8 mouse cellular contexts compared by ENCODE assay signal in the genomic region with DNA sequence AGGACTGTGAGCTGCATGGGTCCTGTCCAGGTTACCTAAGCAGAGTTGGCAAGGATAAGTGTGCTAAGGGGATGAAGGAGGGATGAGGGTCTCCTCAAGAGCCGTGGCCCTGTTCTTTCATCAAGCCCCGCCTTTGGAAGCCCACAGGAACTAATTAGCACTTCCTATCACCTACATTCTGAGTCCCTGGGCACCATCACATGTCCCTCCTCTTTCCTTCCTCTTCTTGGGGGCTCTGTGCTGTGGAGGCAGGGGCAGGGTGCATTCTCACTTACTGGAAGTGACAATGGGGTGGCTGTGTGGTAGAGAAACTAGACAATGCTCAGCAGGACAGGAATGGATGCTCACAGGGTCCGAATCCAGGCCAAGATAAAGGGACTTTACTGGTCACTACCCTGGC. TPM values are rescaled to one million over a fixed set of nuclear protein-coding genes. Genes with fewer than 3 reads are reported as not detected.
DNase-seq lines count a peak whose midpoint lies in the region; ATAC-seq and TF ChIP-seq lines count a peak whose summit lies in the region.

No protein-coding gene starts in this region.

- H3K27ac ChIP-seq in kidney, embryonic 15.5 days: peak overlapping the region; percentile 85
- H3K27ac ChIP-seq in bone marrow macrophage, adult 2 months (ENCODE audit: insufficient read depth, low read depth, low read length): peak overlapping the region; percentile 96

- peak overlapping the region; percentile 18; the same call in 1 of the 2 replicates for H3K4me2 ChIP-seq in kidney, embryonic 15.5 days

- no peaks in the 10 kb centered on the region for H3K36me3 ChIP-seq in kidney, embryonic 15.5 days

- H3K4me3 ChIP-seq in kidney, embryonic 15.5 days (replicated peaks): no peak overlapping the region
- H3K4me3 ChIP-seq in bone marrow macrophage, adult 2 months (ENCODE audit: insufficient read depth, low read length): peak overlapping the region; percentile 19; the same call in 1 of the 2 replicates

- no peaks in the 10 kb centered on the region for H3K9me3 ChIP-seq in kidney, embryonic 15.5 days (replicated peaks)

- H3K4me1 ChIP-seq in kidney, embryonic 15.5 days: peaks cover 63% of the 10 kb centered on the region
- H3K4me1 ChIP-seq in bone marrow macrophage, adult 2 months (ENCODE audit: control insufficient read depth, insufficient read depth, low read length): peaks cover 52% of the 10 kb centered on the region

- no peak overlapping the region for H3K9ac ChIP-seq in kidney, embryonic 15.5 days

- TF ChIP-seq CTCF in bone marrow macrophage, adult 2 months (IDR thresholded peaks at IDR 0.05; ENCODE audit: low read depth, low read length): no peak

- peak; percentile 2; the same call in 1 of the 2 replicates for TF ChIP-seq POLR2A in bone marrow macrophage, adult 2 months (IDR thresholded peaks at IDR 0.05; ENCODE audit: borderline replicate concordance, low read depth, low read length)

- no peak for ATAC-seq in kidney, embryonic 15.5 days (replicated peaks; ENCODE audit: low FRiP score)
- peak; percentile 66 to 73 for ATAC-seq in hematopoietic stem cell, adult 5-6 weeks (replicated peaks in 1 of 2; ENCODE audit: insufficient read depth in 1 of 2, low FRiP score in 2 of 2, low TSS enrichment in 1 of 2, low read depth in 1 of 2, poor library complexity in 2 of 2, severe bottlenecking in 2 of 2)
- peak; percentile 43 for ATAC-seq in megakaryocyte progenitor cell, adult 5-6 weeks (replicated peaks; ENCODE audit: poor library complexity)

- WGBS in kidney, embryonic 15.5 days: 27% methylated on average over 3 of the region's 3 CpGs

- H3K27me3 ChIP-seq in kidney, embryonic 15.5 days: no peaks in the 10 kb centered on the region

- DNase-seq in kidney, postnatal 10 days: no peak
- no peak for DNase-seq in layer of hippocampus, adult 9-11 months
- DNase-seq in right cerebral cortex, postnatal 10 days (ENCODE audit: low spot score in 2 of 2): no peak
- no peak for DNase-seq in frontal cortex, postnatal 14 days (ENCODE audit: low spot score in 2 of 2)

RNA-seq across cellular contexts. Expression of a gene that starts 3.4 kb away (rescaled TPM):
- 476 and 488 TPM in 2 replicates for polyA plus RNA-seq in kidney, embryonic 15.5 days (2015; fragmentation: Nextera tagmentation; extraction: Ambion mirVana)
- polyA plus RNA-seq in bone marrow macrophage, adult 2 months (2012; ENCODE audit: insufficient read depth, insufficient read length, missing spikeins): 383 and 389 TPM in 2 replicates
- total RNA-seq in hematopoietic stem cell, adult 5-6 weeks (2017): 139 and 236 TPM in 2 replicates
- total RNA-seq in megakaryocyte progenitor cell, adult 5-6 weeks (2015): 230 and 233 TPM in 2 replicates
- total RNA-seq in megakaryocyte progenitor cell, adult 5-6 weeks (2017): 165 and 170 TPM in 2 replicates

RNA-seq across cellular contexts. Expression of a gene that starts 18.8 kb away (rescaled TPM):
- polyA plus RNA-seq in kidney, embryonic 15.5 days (2015; fragmentation: Nextera tagmentation; extraction: Ambion mirVana): 1.0 and 1.1 TPM in 2 replicates
- polyA plus RNA-seq in bone marrow macrophage, adult 2 months (2012; ENCODE audit: insufficient read depth, insufficient read length, missing spikeins): not detected in 2 replicates
- total RNA-seq in hematopoietic stem cell, adult 5-6 weeks (2017): not detected in 2 replicates
- total RNA-seq in megakaryocyte progenitor cell, adult 5-6 weeks (2015): 0.15 TPM in 1 of 2 replicates, not detected in the other
- not detected in 2 replicates for total RNA-seq in megakaryocyte progenitor cell, adult 5-6 weeks (2017)
